Mouse (Mus musculus): ENCODE data around the gene Lcn12. TPM values are rescaled to one million over a fixed set of nuclear protein-coding genes. Genes with fewer than 3 reads are reported as not detected.

Lcn12 gene
- polyA plus RNA-seq (2015; fragmentation: Nextera tagmentation; extraction: Ambion mirVana), result not detected in 2 replicates

GRCm38 (mm10) chr2:25493476-25493961, at the start of gene Lcn12:
TSS of gene Lcn12 (minus strand) at chr2:25493911.
- 84% methylated on average over 5 of the region's 5 CpGs for WGBS
- H3K4me3 ChIP-seq, result no peak within 1 kb of the TSS
- no peaks in the 10 kb centered on the region for H3K9me3 ChIP-seq
- H3K4me2 ChIP-seq, result no peak within 1 kb of the TSS
- no peak for ATAC-seq (ENCODE audit: low read depth)
- H3K27me3 ChIP-seq, result no peaks in the 10 kb centered on the region
- no peak within 1 kb of the TSS for H3K27ac ChIP-seq (replicated peaks)
- H3K4me1 ChIP-seq (replicated peaks), result no peaks in the 10 kb centered on the region
- H3K9ac ChIP-seq, result no peak within 1 kb of the TSS
- no peaks in the 10 kb centered on the region for H3K36me3 ChIP-seq

GRCm38 (mm10) chr2:25541644-25542367, 48.1 kb upstream of the Lcn12 start:
- no peak for ATAC-seq (ENCODE audit: low read depth)
- H3K9ac ChIP-seq, result no peak overlapping the region

GRCm38 (mm10) chr2:25540541-25540948, 46.8 kb upstream of the Lcn12 start:
- H3K9me3 ChIP-seq, result no peaks in the 10 kb centered on the region
- H3K27ac ChIP-seq (replicated peaks), result no peak overlapping the region
- H3K4me1 ChIP-seq (replicated peaks), result peaks cover 8% of the 10 kb centered on the region; the same call in 1 of the 2 replicates
- WGBS, result 89% methylated on average over 4 of the region's 4 CpGs
- no peak overlapping the region for H3K4me3 ChIP-seq
- H3K27me3 ChIP-seq, result no peaks in the 10 kb centered on the region
- H3K9ac ChIP-seq, result no peak overlapping the region
- no peak for ATAC-seq (ENCODE audit: low read depth)
- H3K4me2 ChIP-seq, result no peak overlapping the region
- peaks cover 25% of the 10 kb centered on the region for H3K36me3 ChIP-seq

More at GRCm38 (mm10) chr2:25541644-25542367, 48.1 kb upstream of the Lcn12 start:
- no peak overlapping the region for H3K4me3 ChIP-seq
- no peak overlapping the region for H3K4me2 ChIP-seq
- WGBS, result 80% methylated on average over 10 of the region's 10 CpGs
- H3K36me3 ChIP-seq, result peaks cover 12% of the 10 kb centered on the region
- no peak overlapping the region for H3K27ac ChIP-seq (replicated peaks)
- H3K4me1 ChIP-seq (replicated peaks), result peaks cover 18% of the 10 kb centered on the region
- no peaks in the 10 kb centered on the region for H3K27me3 ChIP-seq
- H3K9me3 ChIP-seq, result no peaks in the 10 kb centered on the region

GRCm38 (mm10) chr2:25536531-25536930, 42.8 kb upstream of the Lcn12 start:
- 89% methylated on average over 8 of the region's 8 CpGs for WGBS
- ATAC-seq (ENCODE audit: low read depth), result no peak
- Histone ChIP-seq H3K27ac (replicated peaks) (no peak overlapping the region), H3K4me3 (no peak overlapping the region), H3K4me1 (replicated peaks) (0 out of 2 replicates have a peak, but pooled peaks cover under 1% of the 10 kb centered on the region), H3K36me3 (peaks cover 50% of the 10 kb centered on the region), H3K27me3 (no peaks in the 10 kb centered on the region), H3K9me3 (no peaks in the 10 kb centered on the region), H3K9ac (no peak overlapping the region), H3K4me2 (no peak overlapping the region)

GRCm38 (mm10) chr2:25534866-25535182, 41.1 kb upstream of the Lcn12 start:
- Histone ChIP-seq H3K27ac (replicated peaks) (no peak overlapping the region), H3K4me3 (no peak overlapping the region), H3K4me2 (no peak overlapping the region), H3K9ac (no peak overlapping the region), H3K27me3 (no peaks in the 10 kb centered on the region), H3K9me3 (no peaks in the 10 kb centered on the region), H3K4me1 (replicated peaks) (no peaks in the 10 kb centered on the region), H3K36me3 (peaks cover 66% of the 10 kb centered on the region)
- 90% methylated on average over 2 of the region's 2 CpGs for WGBS
- ATAC-seq (ENCODE audit: low read depth), result no peak

- no peaks in the 10 kb centered on the region for H3K4me1 ChIP-seq (replicated peaks)
- no peak overlapping the region for H3K27ac ChIP-seq (replicated peaks)
- no peaks in the 10 kb centered on the region for H3K9me3 ChIP-seq
- H3K36me3 ChIP-seq, result peaks cover 71% of the 10 kb centered on the region
- no peak overlapping the region for H3K9ac ChIP-seq
- H3K4me3 ChIP-seq, result no peak overlapping the region
- 90% methylated on average over 3 of the region's 3 CpGs for WGBS
- H3K4me2 ChIP-seq, result no peak overlapping the region
- ATAC-seq (ENCODE audit: low read depth), result no peak
- no peaks in the 10 kb centered on the region for H3K27me3 ChIP-seq
Measured at GRCm38 (mm10) chr2:25534178-25534865, 40.6 kb upstream of the Lcn12 start.

- Histone ChIP-seq H3K4me3 (no peak overlapping the region), H3K27me3 (no peaks in the 10 kb centered on the region), H3K9me3 (no peaks in the 10 kb centered on the region), H3K9ac (no peak overlapping the region), H3K4me1 (replicated peaks) (no peaks in the 10 kb centered on the region), H3K36me3 (peaks cover 77% of the 10 kb centered on the region), H3K27ac (replicated peaks) (no peak overlapping the region), H3K4me2 (no peak overlapping the region)
- WGBS, result 100% methylated on average over 2 of the region's 2 CpGs
- no peak for ATAC-seq (ENCODE audit: low read depth)
Measured at GRCm38 (mm10) chr2:25533707-25534106, 40.0 kb upstream of the Lcn12 start.

- H3K36me3 ChIP-seq, result peaks cover 88% of the 10 kb centered on the region
- 90% methylated on average over 9 of the region's 9 CpGs for WGBS
- H3K4me1 ChIP-seq (replicated peaks), result no peaks in the 10 kb centered on the region
- no peak overlapping the region for H3K27ac ChIP-seq (replicated peaks)
- H3K27me3 ChIP-seq, result no peaks in the 10 kb centered on the region
- H3K4me3 ChIP-seq, result no peak overlapping the region
- no peak for ATAC-seq (ENCODE audit: low read depth)
- H3K9ac ChIP-seq, result no peak overlapping the region
- no peak overlapping the region for H3K4me2 ChIP-seq
- H3K9me3 ChIP-seq, result no peaks in the 10 kb centered on the region
Measured at GRCm38 (mm10) chr2:25526510-25527302, 33.0 kb upstream of the Lcn12 start.

- no peaks in the 10 kb centered on the region for H3K9me3 ChIP-seq
- no peak for ATAC-seq (ENCODE audit: low read depth)
- H3K27me3 ChIP-seq, result no peaks in the 10 kb centered on the region
- no peak overlapping the region for H3K9ac ChIP-seq
- no peak overlapping the region for H3K4me2 ChIP-seq
- WGBS, result 70% methylated on average over 3 of the region's 3 CpGs
- no peak overlapping the region for H3K27ac ChIP-seq (replicated peaks)
- no peak overlapping the region for H3K4me3 ChIP-seq
- H3K36me3 ChIP-seq, result peaks cover 14% of the 10 kb centered on the region
- H3K4me1 ChIP-seq (replicated peaks), result no peaks in the 10 kb centered on the region
Measured at GRCm38 (mm10) chr2:25509912-25510311, 16.2 kb upstream of the Lcn12 start.

GRCm38 (mm10) chr2:25506964-25507363, 13.3 kb upstream of the Lcn12 start:
- no peak for ATAC-seq (ENCODE audit: low read depth)
- Histone ChIP-seq H3K27ac (replicated peaks) (no peak overlapping the region), H3K36me3 (peaks cover 37% of the 10 kb centered on the region), H3K27me3 (no peaks in the 10 kb centered on the region), H3K4me3 (no peak overlapping the region), H3K9me3 (no peaks in the 10 kb centered on the region), H3K4me1 (replicated peaks) (peaks cover 5% of the 10 kb centered on the region), H3K4me2 (no peak overlapping the region), H3K9ac (no peak overlapping the region)
- 35% methylated on average over 5 of the region's 5 CpGs for WGBS

GRCm38 (mm10) chr2:25505860-25506259, 12.1 kb upstream of the Lcn12 start:
- no peak for ATAC-seq (ENCODE audit: low read depth)
- H3K36me3 ChIP-seq, result peaks cover 37% of the 10 kb centered on the region
- H3K4me2 ChIP-seq, result no peak overlapping the region
- no peaks in the 10 kb centered on the region for H3K9me3 ChIP-seq
- H3K27me3 ChIP-seq, result no peaks in the 10 kb centered on the region
- peaks cover 13% of the 10 kb centered on the region for H3K4me1 ChIP-seq (replicated peaks)
- H3K9ac ChIP-seq, result no peak overlapping the region
- no peak overlapping the region for H3K4me3 ChIP-seq
- no peak overlapping the region for H3K27ac ChIP-seq (replicated peaks)
- WGBS, result 95% methylated on average over 4 of the region's 4 CpGs

GRCm38 (mm10) chr2:25505000-25505399, 11.3 kb upstream of the Lcn12 start:
- Histone ChIP-seq H3K27ac (replicated peaks) (no peak overlapping the region), H3K9me3 (no peaks in the 10 kb centered on the region), H3K36me3 (peaks cover 37% of the 10 kb centered on the region), H3K4me3 (no peak overlapping the region), H3K9ac (no peak overlapping the region), H3K27me3 (no peaks in the 10 kb centered on the region), H3K4me2 (no peak overlapping the region), H3K4me1 (replicated peaks) (peaks cover 17% of the 10 kb centered on the region)
- no peak for ATAC-seq (ENCODE audit: low read depth)
- WGBS, result 100% methylated on average over 1 of the region's 1 CpGs
